Mouse (Mus musculus): ENCODE results near the gene Magi1. TPM values are rescaled to one million over a fixed set of nuclear protein-coding genes. Genes with fewer than 3 reads are reported as not detected.
A peak's percentile ranks its signal among the peaks of the same experiment; 100 is the strongest.

Magi1 gene
- polyA plus RNA-seq, 1 experiment from 2014 or later = 25.3 TPM

- H3K4me3 ChIP-seq (replicated peaks; ENCODE audit: low read length) = no peak overlapping the region
- H3K36me3 ChIP-seq (replicated peaks; ENCODE audit: control insufficient read depth, insufficient read depth) = no peaks in the 10 kb centered on the region
- no peak overlapping the region for H3K9ac ChIP-seq
- 84% methylated on average over 2 of the region's 2 CpGs for WGBS
- 0 out of 2 replicates have a peak, but pooled peaks cover 2% of the 10 kb centered on the region for H3K4me1 ChIP-seq (replicated peaks; ENCODE audit: control insufficient read depth, insufficient read depth, low read length)
- DNase-seq (ENCODE audit: low spot score) (no peak), ATAC-seq (ENCODE audit: low FRiP score) (no peak)
- H3K4me2 ChIP-seq (replicated peaks) = no peak overlapping the region
- no peaks in the 10 kb centered on the region for H3K27me3 ChIP-seq (ENCODE audit: control insufficient read depth, insufficient read depth, low read length)
- no peak overlapping the region for H3K27ac ChIP-seq
- no peaks in the 10 kb centered on the region for H3K9me3 ChIP-seq (ENCODE audit: control insufficient read depth, low read length)
These were observed 45.1 kb downstream of the Magi1 start for GRCm38 (mm10) chr6:94238643-94239042.

- 91% methylated on average over 2 of the region's 2 CpGs for WGBS
- Histone ChIP-seq H3K4me1 (replicated peaks; ENCODE audit: control insufficient read depth, insufficient read depth, low read length) (0 out of 2 replicates have a peak, but pooled peaks cover 2% of the 10 kb centered on the region), H3K9me3 (ENCODE audit: control insufficient read depth, low read length) (no peaks in the 10 kb centered on the region), H3K4me3 (replicated peaks; ENCODE audit: low read length) (no peak overlapping the region), H3K36me3 (replicated peaks; ENCODE audit: control insufficient read depth, insufficient read depth) (no peaks in the 10 kb centered on the region), H3K4me2 (replicated peaks) (no peak overlapping the region), H3K27ac (no peak overlapping the region), H3K27me3 (ENCODE audit: control insufficient read depth, insufficient read depth, low read length) (no peaks in the 10 kb centered on the region), H3K9ac (no peak overlapping the region)
- DNase-seq (ENCODE audit: low spot score) (no peak), ATAC-seq (ENCODE audit: low FRiP score) (no peak)
These were observed 46.8 kb downstream of the Magi1 start for GRCm38 (mm10) chr6:94236899-94237298.

- no peak for ATAC-seq (ENCODE audit: low FRiP score)
- Histone ChIP-seq H3K27ac (no peak overlapping the region), H3K4me3 (replicated peaks; ENCODE audit: low read length) (no peak overlapping the region), H3K9ac (no peak overlapping the region), H3K9me3 (ENCODE audit: control insufficient read depth, low read length) (no peaks in the 10 kb centered on the region), H3K27me3 (ENCODE audit: control insufficient read depth, insufficient read depth, low read length) (no peaks in the 10 kb centered on the region), H3K36me3 (replicated peaks; ENCODE audit: control insufficient read depth, insufficient read depth) (no peaks in the 10 kb centered on the region), H3K4me2 (replicated peaks) (no peak overlapping the region), H3K4me1 (replicated peaks; ENCODE audit: control insufficient read depth, insufficient read depth, low read length) (peaks cover 4% of the 10 kb centered on the region; the same call in 1 of the 2 replicates)
- WGBS = 50% methylated on average over 3 of the region's 3 CpGs
- no peak for DNase-seq (ENCODE audit: low spot score)
These were observed 51.4 kb downstream of the Magi1 start for GRCm38 (mm10) chr6:94232243-94232785.

DNA sequence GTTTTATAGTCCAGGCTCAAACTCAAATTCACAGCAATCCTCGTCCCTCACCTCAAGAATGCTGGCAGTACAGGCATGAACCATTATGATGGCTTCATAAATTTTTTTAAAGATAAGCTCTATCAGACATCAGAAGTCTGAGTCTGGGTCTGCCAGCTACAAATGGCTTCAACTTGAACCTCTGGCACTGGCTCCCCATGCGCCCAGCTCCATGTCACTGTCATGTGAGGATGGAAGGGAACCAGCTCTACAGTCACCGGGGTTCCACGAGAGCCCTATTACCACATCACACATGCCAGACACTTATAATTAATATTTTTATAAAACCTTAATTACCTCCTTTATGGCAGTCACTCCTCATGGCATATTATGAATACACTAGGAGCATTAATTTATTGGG, 51.9 kb downstream of the Magi1 start:
- Histone ChIP-seq H3K27ac (no peak overlapping the region), H3K27me3 (ENCODE audit: control insufficient read depth, insufficient read depth, low read length) (no peaks in the 10 kb centered on the region), H3K4me1 (replicated peaks; ENCODE audit: control insufficient read depth, insufficient read depth, low read length) (peaks cover 4% of the 10 kb centered on the region; the same call in 1 of the 2 replicates), H3K4me2 (replicated peaks) (no peak overlapping the region), H3K4me3 (replicated peaks; ENCODE audit: low read length) (no peak overlapping the region), H3K9me3 (ENCODE audit: control insufficient read depth, low read length) (no peaks in the 10 kb centered on the region), H3K9ac (no peak overlapping the region), H3K36me3 (replicated peaks; ENCODE audit: control insufficient read depth, insufficient read depth) (no peaks in the 10 kb centered on the region)
- DNase-seq (ENCODE audit: low spot score) (no peak), ATAC-seq (ENCODE audit: low FRiP score) (no peak)
- 54% methylated on average over 4 of the region's 4 CpGs for WGBS

DNA sequence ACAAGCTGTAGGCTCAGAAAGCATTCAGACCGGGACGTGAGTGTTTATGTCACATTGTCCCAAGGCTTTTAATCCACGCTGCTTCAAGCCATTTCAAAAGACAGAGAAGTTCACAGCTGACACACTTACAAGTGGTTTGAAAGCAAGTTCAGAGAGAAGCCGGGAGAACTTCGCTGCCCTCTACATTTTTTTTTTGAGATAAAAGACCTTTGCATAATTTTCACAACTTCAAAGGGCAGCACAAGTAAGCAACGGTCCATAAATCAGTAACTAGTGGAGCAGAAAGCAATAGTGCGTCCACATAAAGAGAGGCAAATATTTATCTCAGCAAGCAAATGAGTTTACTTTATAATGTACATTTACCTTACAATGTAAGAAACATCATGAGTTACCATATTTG, 52.4 kb downstream of the Magi1 start:
- Histone ChIP-seq H3K9ac (no peak overlapping the region), H3K9me3 (ENCODE audit: control insufficient read depth, low read length) (no peaks in the 10 kb centered on the region), H3K4me2 (replicated peaks) (no peak overlapping the region), H3K27me3 (ENCODE audit: control insufficient read depth, insufficient read depth, low read length) (no peaks in the 10 kb centered on the region), H3K36me3 (replicated peaks; ENCODE audit: control insufficient read depth, insufficient read depth) (no peaks in the 10 kb centered on the region), H3K4me1 (replicated peaks; ENCODE audit: control insufficient read depth, insufficient read depth, low read length) (peaks cover 4% of the 10 kb centered on the region; the same call in 1 of the 2 replicates), H3K27ac (no peak overlapping the region), H3K4me3 (replicated peaks; ENCODE audit: low read length) (no peak overlapping the region)
- ATAC-seq (ENCODE audit: low FRiP score) (no peak), DNase-seq (ENCODE audit: low spot score) (no peak)
- 21% methylated on average over 7 of the region's 7 CpGs for WGBS

- WGBS = 72% methylated on average over 3 of the region's 3 CpGs
- no peaks in the 10 kb centered on the region for H3K9me3 ChIP-seq (ENCODE audit: control insufficient read depth, low read length)
- H3K4me2 ChIP-seq (replicated peaks) = no peak overlapping the region
- H3K27ac ChIP-seq = no peak overlapping the region
- H3K27me3 ChIP-seq (ENCODE audit: control insufficient read depth, insufficient read depth, low read length) = no peaks in the 10 kb centered on the region
- ATAC-seq (ENCODE audit: low FRiP score) (no peak), DNase-seq (ENCODE audit: low spot score) (no peak)
- no peak overlapping the region for H3K9ac ChIP-seq
- peaks cover 4% of the 10 kb centered on the region; the same call in 1 of the 2 replicates for H3K4me1 ChIP-seq (replicated peaks; ENCODE audit: control insufficient read depth, insufficient read depth, low read length)
- H3K36me3 ChIP-seq (replicated peaks; ENCODE audit: control insufficient read depth, insufficient read depth) = no peaks in the 10 kb centered on the region
- no peak overlapping the region for H3K4me3 ChIP-seq (replicated peaks; ENCODE audit: low read length)
These were observed 52.8 kb downstream of the Magi1 start for GRCm38 (mm10) chr6:94230918-94231317.

DNA sequence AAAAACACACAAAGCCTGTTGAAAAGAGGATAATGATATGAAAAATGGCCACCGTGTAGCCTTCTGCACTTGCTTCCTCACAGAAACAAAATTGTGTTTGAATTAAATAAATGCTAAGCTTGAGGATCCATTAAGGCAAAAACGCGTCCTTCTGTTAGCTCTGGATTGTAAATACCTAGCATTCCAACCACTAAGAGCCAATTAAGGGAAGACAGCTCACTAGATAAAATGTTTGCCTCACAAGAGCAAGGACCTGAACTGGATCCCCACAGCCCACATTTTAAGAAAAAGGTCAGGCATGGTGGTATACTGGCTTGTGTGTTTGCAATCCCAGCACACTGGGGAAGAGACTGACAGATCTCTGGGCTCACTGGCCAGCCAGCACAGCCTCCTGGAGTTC, 53.6 kb downstream of the Magi1 start:
- 80% methylated on average over 3 of the region's 3 CpGs for WGBS
- no peak for DNase-seq (ENCODE audit: low spot score)
- Histone ChIP-seq H3K4me1 (replicated peaks; ENCODE audit: control insufficient read depth, insufficient read depth, low read length) (peaks cover 4% of the 10 kb centered on the region; the same call in 1 of the 2 replicates), H3K4me2 (replicated peaks) (no peak overlapping the region), H3K9me3 (ENCODE audit: control insufficient read depth, low read length) (no peaks in the 10 kb centered on the region), H3K9ac (no peak overlapping the region), H3K4me3 (replicated peaks; ENCODE audit: low read length) (no peak overlapping the region), H3K36me3 (replicated peaks; ENCODE audit: control insufficient read depth, insufficient read depth) (no peaks in the 10 kb centered on the region), H3K27me3 (ENCODE audit: control insufficient read depth, insufficient read depth, low read length) (no peaks in the 10 kb centered on the region), H3K27ac (no peak overlapping the region)
- no peak for ATAC-seq (ENCODE audit: low FRiP score)

DNA sequence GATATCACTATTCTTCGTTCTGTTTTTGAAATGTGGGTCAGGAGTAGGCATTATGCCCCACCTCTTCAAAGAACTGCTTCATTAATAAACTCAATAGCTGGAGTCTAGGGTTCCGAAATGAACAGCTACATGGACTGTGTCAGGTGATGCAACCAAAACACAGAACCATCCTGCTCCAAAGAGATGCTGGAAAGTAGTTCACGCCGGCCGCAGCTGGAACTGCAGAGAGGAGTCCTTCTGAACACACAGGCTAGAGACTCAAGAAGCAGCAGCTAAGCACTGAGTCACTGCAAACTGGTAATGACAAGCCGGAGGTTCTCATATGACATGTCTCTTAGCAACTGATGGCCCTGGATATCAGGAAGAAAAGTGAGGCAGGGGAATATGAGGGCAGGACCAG, 57.5 kb downstream of the Magi1 start:
- WGBS = 87% methylated on average over 6 of the region's 6 CpGs
- no peaks in the 10 kb centered on the region for H3K27me3 ChIP-seq (ENCODE audit: control insufficient read depth, insufficient read depth, low read length)
- no peak for DNase-seq (ENCODE audit: low spot score)

DNA sequence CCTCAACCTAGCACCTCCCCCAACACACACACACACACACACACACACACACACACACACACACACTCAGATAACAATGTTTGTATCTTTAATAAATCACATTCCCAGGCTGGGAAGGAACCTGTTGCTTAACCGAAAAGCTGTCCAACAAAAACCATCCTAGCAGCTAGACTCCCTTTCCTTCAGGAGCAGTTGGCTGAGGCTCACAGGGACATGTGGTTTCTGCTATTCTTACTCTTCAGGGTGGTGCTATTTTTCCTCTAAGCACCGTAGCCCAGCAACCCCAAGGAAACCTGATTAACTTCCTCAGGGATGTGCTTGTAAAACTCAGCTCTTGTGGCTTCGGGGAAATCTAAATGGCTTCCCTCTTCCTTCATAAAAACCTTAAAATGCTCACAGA, 57.9 kb downstream of the Magi1 start:
- DNase-seq (ENCODE audit: low spot score) (no peak), ATAC-seq (ENCODE audit: low FRiP score) (no peak)
- Histone ChIP-seq H3K36me3 (replicated peaks; ENCODE audit: control insufficient read depth, insufficient read depth) (no peaks in the 10 kb centered on the region), H3K9me3 (ENCODE audit: control insufficient read depth, low read length) (no peaks in the 10 kb centered on the region), H3K27ac (no peak overlapping the region), H3K9ac (no peak overlapping the region), H3K4me1 (replicated peaks; ENCODE audit: control insufficient read depth, insufficient read depth, low read length) (no peaks in the 10 kb centered on the region), H3K27me3 (ENCODE audit: control insufficient read depth, insufficient read depth, low read length) (no peaks in the 10 kb centered on the region), H3K4me2 (replicated peaks) (no peak overlapping the region), H3K4me3 (replicated peaks; ENCODE audit: low read length) (no peak overlapping the region)
- 62% methylated on average over 3 of the region's 3 CpGs for WGBS

More for the DNA sequence above, 57.5 kb downstream of the Magi1 start:
- no peak overlapping the region for H3K27ac ChIP-seq
- H3K36me3 ChIP-seq (replicated peaks; ENCODE audit: control insufficient read depth, insufficient read depth) = no peaks in the 10 kb centered on the region
- H3K9ac ChIP-seq = no peak overlapping the region
- no peak for ATAC-seq (ENCODE audit: low FRiP score)
- no peak overlapping the region for H3K4me2 ChIP-seq (replicated peaks)
- H3K4me3 ChIP-seq (replicated peaks; ENCODE audit: low read length) = no peak overlapping the region
- peaks cover under 1% of the 10 kb centered on the region; the same call in 1 of the 2 replicates for H3K4me1 ChIP-seq (replicated peaks; ENCODE audit: control insufficient read depth, insufficient read depth, low read length)
- H3K9me3 ChIP-seq (ENCODE audit: control insufficient read depth, low read length) = no peaks in the 10 kb centered on the region

GRCm38 (mm10) chr6:94225091-94225490, 58.6 kb downstream of the Magi1 start:
- Histone ChIP-seq H3K9me3 (ENCODE audit: control insufficient read depth, low read length) (no peaks in the 10 kb centered on the region), H3K4me3 (replicated peaks; ENCODE audit: low read length) (no peak overlapping the region), H3K27ac (0 out of 2 replicates have a peak overlapping the region, but pooled peaks have one; percentile 5), H3K36me3 (replicated peaks; ENCODE audit: control insufficient read depth, insufficient read depth) (no peaks in the 10 kb centered on the region), H3K9ac (no peak overlapping the region), H3K4me1 (replicated peaks; ENCODE audit: control insufficient read depth, insufficient read depth, low read length) (no peaks in the 10 kb centered on the region), H3K27me3 (ENCODE audit: control insufficient read depth, insufficient read depth, low read length) (no peaks in the 10 kb centered on the region), H3K4me2 (replicated peaks) (no peak overlapping the region)
- WGBS = 86% methylated on average over 6 of the region's 6 CpGs
- ATAC-seq (ENCODE audit: low FRiP score) = no peak
- DNase-seq (ENCODE audit: low spot score) = no peak
